Mouse (Mus musculus) midbrain, embryonic 10.5 days (tissue): ENCODE data around the gene Hrh3. TPM values are rescaled to one million over a fixed set of nuclear protein-coding genes. Genes with fewer than 3 reads are reported as not detected.

ENCODE experiments used
- DNase-seq: peaks from one replicate; pipeline ENCODE4 v3.0.0-alpha.2; 2017; ENCODE audit warnings: low spot score
- H3K27ac ChIP-seq: fragments of 300-500 bp; sonication (generic); replicated peaks from 2 replicates; pipeline ENCODE4 v1.5.1; 2016; ENCODE audit warnings: mild to moderate bottlenecking
- H3K27me3 ChIP-seq: fragments of 300-500 bp; sonication (generic); 2 replicates; pipeline ENCODE4 v1.6.1; 2016; ENCODE audit warnings: low read depth, mild to moderate bottlenecking; ENCODE audit not compliant: poor library complexity, severe bottlenecking
- H3K36me3 ChIP-seq: fragments of 300-500 bp; sonication (generic); 2 replicates; pipeline ENCODE4 v1.6.1; 2016; ENCODE audit warnings: mild to moderate bottlenecking, moderate library complexity
- H3K4me1 ChIP-seq: fragments of 300-500 bp; sonication (generic); 2 replicates; pipeline ENCODE4 v1.6.1; 2016
- H3K4me3 ChIP-seq: fragments of 300-500 bp; sonication (generic); 2 replicates; pipeline ENCODE4 v1.5.1; 2016; ENCODE audit warnings: mild to moderate bottlenecking, moderate library complexity
- H3K9me3 ChIP-seq: fragments of 300-500 bp; sonication (generic); replicated peaks from 2 replicates; pipeline ENCODE4 v1.6.1; 2016; ENCODE audit warnings: mild to moderate bottlenecking
- WGBS: fragments of 180-500 bp; shearing (Covaris S2); methylation state at CpG from one replicate; pipeline ENCODE4 v1.1.7; 2016; 5-methylcytosine and 5-hydroxymethylcytosine counted together
- polyA plus RNA-seq: library from polyadenylated mRNA; unstranded; fragments of >200 nt; fragmentation: Nextera tagmentation; extraction: Ambion mirVana; gene quantifications from 2 replicates; pipeline ENCODE4 v1.2.1, GENCODE M21; 2016

Hrh3 gene
- polyA plus RNA-seq, 1 experiment from 2014 or later: 1.2 TPM

DNA sequence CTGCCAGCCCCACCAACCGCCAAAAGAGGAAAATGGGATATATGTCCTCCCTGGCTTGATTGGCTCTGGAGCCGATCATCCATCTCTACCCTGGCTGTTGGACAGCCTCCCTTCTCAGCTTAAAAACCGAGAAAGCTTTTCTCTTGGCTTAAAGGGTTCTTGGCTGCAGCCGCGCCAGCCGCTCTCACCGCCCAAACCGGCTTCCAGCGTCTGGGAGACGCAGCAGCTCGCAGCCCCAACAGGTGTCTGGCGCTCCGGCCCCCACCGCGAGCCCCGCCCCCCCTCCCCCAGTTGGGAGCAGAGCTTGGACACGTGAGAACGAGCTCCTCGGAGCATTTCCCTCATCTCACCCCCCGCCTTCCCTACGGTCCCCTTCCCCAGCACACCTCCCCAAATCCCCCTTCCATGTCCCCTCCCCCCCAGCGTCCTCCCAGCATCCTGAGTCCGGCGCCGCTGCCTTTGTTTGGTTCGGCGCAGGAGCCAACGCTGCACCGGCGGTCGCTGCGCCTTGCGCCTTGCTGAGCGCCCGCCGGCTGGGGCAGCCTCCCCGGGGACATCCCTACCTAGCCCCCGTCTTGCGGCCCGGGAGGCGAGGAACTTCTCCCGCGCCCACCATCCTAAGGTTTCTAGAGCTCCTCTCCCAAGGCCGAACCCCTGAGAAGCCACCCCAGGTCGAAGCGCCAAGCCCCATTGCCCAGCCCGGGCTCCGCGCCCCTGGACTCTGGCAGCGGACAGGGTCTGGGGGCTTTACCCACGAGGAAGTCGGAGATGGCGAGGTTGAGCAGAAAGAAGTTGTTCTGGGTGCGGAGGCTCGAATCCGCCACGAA lies 924 bp downstream of the Hrh3 start:
- Histone ChIP-seq H3K36me3 (no peaks in the 10 kb centered on the region), H3K27me3 (peaks cover 88% of the 10 kb centered on the region), H3K27ac (peak overlapping the region; percentile 79), H3K9me3 (no peaks in the 10 kb centered on the region), H3K4me3 (peak overlapping the region; percentile 67), H3K4me1 (peaks cover 54% of the 10 kb centered on the region)
- peak; percentile 52 for DNase-seq
- WGBS: under 1% methylated on average over 55 of the region's 57 CpGs

DNA sequence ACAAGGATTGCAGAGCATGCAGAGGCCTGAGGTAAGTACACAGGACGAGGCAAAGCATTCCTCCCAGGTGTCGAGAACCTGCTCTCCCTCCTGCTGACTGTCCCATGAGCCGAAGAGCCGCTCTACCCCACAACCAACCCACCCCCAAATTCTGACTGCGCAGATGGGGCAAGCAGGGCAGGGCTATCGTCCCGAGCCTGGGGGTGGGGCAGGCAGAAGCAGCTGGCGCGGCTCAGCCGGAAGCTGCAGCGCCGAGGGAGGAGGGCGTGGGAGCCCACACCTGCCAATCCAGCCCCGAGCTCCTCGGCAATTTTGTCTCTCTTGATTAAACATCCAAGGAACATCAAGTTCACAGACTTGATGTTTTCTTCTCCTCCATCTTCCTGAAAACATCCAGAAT lies 4.8 kb downstream of the Hrh3 start:
- H3K27me3 ChIP-seq: peaks cover 89% of the 10 kb centered on the region
- H3K4me3 ChIP-seq: peak overlapping the region; percentile 16; the same call in 1 of the 2 replicates
- no peak overlapping the region for H3K27ac ChIP-seq
- no peaks in the 10 kb centered on the region for H3K9me3 ChIP-seq
- no peaks in the 10 kb centered on the region for H3K36me3 ChIP-seq
- DNase-seq: no peak
- peaks cover 54% of the 10 kb centered on the region for H3K4me1 ChIP-seq
- 13% methylated on average over 15 of the region's 15 CpGs for WGBS

DNA sequence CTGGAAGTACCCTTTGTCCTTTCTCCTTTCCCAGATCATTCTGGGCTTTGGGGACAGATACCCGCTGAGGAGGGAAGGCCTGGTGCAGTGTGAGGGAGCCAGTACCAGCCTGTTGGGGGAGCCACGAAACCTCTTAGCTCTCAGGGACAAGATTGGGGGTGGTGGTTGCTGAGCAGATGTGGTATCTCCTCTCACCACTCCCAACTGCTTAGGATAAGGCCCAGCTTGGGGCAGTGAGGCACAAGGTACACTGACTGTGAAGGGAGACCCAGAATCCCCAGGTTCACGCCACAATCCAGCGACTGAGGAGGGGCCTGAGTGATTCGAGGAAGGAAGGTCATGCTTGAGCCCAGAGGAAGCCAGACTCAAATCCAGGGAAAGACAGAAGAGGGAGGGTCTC lies 6.1 kb downstream of the Hrh3 start:
- peaks cover 75% of the 10 kb centered on the region for H3K27me3 ChIP-seq
- 41% methylated on average over 5 of the region's 5 CpGs for WGBS
- DNase-seq: no peak
- peaks cover 40% of the 10 kb centered on the region for H3K4me1 ChIP-seq
- H3K4me3 ChIP-seq: no peak overlapping the region
- 0 out of 2 replicates have a peak overlapping the region, but pooled peaks have one; percentile 38 for H3K27ac ChIP-seq
- no peaks in the 10 kb centered on the region for H3K9me3 ChIP-seq
- H3K36me3 ChIP-seq: no peaks in the 10 kb centered on the region

DNA sequence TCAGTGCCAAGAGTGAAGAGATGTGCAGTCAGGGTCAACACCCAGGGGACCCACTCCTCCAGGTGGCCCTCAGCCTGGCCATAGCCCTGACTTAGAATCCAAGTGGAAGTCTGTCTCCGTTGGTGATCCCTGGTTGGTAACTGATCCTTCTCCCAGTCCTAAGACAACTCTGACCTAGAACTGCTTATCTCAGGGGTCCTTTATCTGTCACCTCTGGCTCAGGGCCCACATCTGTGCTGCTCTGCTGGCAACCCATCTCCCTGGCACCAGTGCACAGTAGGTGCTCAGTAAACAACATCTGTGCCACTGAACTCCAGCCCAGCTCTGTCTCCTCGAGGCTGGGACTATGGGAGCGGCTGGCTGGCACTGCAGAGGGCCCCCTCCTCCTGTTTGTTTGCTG lies 6.7 kb downstream of the Hrh3 start:
- H3K27ac ChIP-seq: no peak overlapping the region
- H3K4me3 ChIP-seq: no peak overlapping the region
- 46% methylated on average over 3 of the region's 3 CpGs for WGBS
- H3K9me3 ChIP-seq: no peaks in the 10 kb centered on the region
- no peak for DNase-seq
- H3K27me3 ChIP-seq: peaks cover 70% of the 10 kb centered on the region
- H3K36me3 ChIP-seq: no peaks in the 10 kb centered on the region
- H3K4me1 ChIP-seq: peaks cover 34% of the 10 kb centered on the region

DNA sequence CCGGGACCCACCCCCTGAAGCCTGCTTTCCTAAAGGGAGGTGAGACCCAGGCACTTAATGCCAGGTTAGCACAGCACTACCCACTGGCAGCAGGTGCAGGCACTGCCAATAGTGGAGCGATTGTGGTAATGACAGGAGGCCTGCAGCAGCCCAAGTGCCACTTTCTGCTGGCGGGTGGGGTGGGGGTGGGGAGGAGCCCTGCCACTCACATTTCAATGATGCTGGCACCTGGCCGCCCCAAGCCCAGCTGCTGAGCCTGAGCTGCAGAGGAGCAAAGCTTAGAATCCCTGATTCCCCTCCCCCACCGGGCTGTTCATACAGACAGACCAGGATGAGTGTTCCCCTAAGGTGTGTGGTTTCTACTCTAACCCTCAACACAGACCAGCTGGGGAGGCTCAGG lies 8.6 kb downstream of the Hrh3 start:
- Histone ChIP-seq H3K36me3 (no peaks in the 10 kb centered on the region), H3K27ac (peak overlapping the region; percentile 33; the same call in 1 of the 2 replicates), H3K27me3 (peaks cover 51% of the 10 kb centered on the region), H3K4me3 (no peak overlapping the region), H3K4me1 (peaks cover 33% of the 10 kb centered on the region), H3K9me3 (no peaks in the 10 kb centered on the region)
- no peak for DNase-seq
- WGBS: 46% methylated on average over 5 of the region's 5 CpGs

DNA sequence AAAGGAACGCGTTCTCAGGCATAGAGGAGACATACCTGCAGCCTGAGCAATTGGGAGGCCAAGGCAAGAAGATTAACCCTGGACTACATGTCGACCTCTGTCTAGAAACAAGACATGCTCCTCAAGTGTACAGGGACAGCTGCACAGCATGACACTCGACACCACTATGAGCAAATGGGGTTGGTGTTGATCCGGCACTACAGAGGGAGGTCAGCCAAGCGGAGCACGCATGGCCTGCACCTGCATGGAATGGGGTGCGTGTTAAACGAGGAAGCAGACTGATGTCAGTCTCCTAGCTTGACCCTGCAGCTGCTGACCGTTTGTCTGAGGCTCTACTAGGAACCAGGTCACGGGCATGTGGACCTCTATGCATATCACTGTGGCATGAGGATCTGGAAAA lies 14.0 kb downstream of the Hrh3 start:
- H3K27me3 ChIP-seq: 0 out of 2 replicates have a peak, but pooled peaks cover under 1% of the 10 kb centered on the region
- peaks cover 21% of the 10 kb centered on the region for H3K36me3 ChIP-seq
- WGBS: 75% methylated on average over 11 of the region's 11 CpGs
- no peaks in the 10 kb centered on the region for H3K9me3 ChIP-seq
- peaks cover 21% of the 10 kb centered on the region; the same call in 1 of the 2 replicates for H3K4me1 ChIP-seq
- no peak for DNase-seq
- H3K4me3 ChIP-seq: no peak overlapping the region
- no peak overlapping the region for H3K27ac ChIP-seq

DNA sequence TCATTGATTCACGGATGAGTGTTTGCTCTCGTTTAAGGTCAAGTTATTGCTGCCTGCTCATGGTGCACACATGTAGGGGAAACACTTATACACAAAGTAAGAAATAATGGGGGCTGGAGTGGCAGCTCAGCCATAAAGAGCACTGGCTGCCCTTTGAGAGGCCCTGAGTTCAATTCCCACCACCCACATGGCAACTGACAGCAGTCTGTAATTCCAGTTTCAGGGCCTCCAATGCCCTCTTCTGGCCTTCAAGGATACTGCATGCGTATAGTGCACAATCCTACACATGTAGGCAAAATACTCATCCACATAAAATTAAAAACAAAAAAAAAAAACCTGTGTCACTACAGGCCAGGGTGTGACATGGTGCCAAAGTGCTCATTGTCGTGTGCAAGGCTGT lies 16.8 kb downstream of the Hrh3 start:
- Histone ChIP-seq H3K4me1 (peaks cover 27% of the 10 kb centered on the region; the same call in 1 of the 2 replicates), H3K9me3 (no peaks in the 10 kb centered on the region), H3K4me3 (no peak overlapping the region), H3K27ac (no peak overlapping the region), H3K36me3 (peaks cover 39% of the 10 kb centered on the region), H3K27me3 (no peaks in the 10 kb centered on the region)
- DNase-seq: no peak
- 93% methylated on average over 4 of the region's 4 CpGs for WGBS

DNA sequence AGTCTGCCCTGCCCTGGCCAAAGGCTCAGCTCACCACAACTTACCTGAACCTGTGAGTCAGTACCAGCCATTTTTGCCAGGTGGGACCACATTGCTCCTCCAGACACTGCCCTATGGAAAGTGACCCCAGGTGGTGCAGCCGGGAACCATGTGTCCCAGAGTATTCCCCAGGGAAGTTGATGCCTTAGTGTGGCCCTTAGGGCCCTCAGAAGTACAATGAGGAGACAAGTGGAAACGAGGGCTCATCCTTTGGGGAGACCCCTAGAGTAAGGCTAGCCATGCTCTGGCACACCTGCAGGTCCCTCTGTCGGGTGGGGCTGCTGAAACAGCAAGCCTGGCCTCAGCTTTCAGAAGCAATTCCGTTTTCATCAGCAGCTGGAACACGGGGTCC lies 17.7 kb downstream of the Hrh3 start:
- Histone ChIP-seq H3K27me3 (no peaks in the 10 kb centered on the region), H3K27ac (no peak overlapping the region), H3K9me3 (no peaks in the 10 kb centered on the region), H3K4me3 (no peak overlapping the region), H3K4me1 (peaks cover 27% of the 10 kb centered on the region; the same call in 1 of the 2 replicates), H3K36me3 (peaks cover 47% of the 10 kb centered on the region)
- WGBS: 88% methylated on average over 5 of the region's 5 CpGs
- DNase-seq: no peak

DNA sequence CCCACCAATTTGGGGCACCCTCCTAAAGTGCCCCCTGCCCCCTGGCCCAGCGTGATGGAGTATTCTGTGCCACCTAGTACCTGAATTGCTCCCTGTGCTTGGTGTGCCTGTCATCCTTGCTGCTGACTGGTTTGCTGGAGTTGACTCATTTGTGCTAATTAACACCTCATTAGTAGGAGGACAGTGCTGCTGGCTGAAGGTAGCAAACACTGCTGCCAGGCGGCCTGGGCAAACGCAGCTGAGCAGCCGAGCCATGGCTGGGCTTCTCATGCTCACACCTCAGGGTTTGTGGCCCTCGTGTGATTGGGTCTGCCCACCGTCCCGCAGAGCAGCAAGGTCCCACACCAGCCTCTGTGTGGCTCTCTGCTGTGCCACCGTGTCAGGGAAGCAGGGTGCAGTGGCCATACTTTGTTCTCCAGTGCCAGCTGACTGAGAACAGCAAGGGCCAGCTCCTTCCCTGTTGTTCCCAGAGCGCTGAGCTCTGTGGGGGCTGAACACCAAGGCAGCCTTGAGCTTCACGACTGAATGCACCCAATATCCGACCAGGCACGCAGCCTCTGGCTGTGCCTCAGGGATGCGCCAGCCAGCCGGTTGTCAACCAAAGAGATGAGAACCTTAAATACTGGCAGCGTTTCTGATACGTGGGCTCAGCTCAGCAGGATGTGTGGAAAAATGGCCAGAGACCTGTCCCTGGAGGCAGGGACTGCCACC lies 18.2 kb downstream of the Hrh3 start:
- peaks cover 51% of the 10 kb centered on the region for H3K36me3 ChIP-seq
- peaks cover 27% of the 10 kb centered on the region; the same call in 1 of the 2 replicates for H3K4me1 ChIP-seq
- H3K27ac ChIP-seq: 0 out of 2 replicates have a peak overlapping the region, but pooled peaks have one; percentile 15
- WGBS: 83% methylated on average over 16 of the region's 16 CpGs
- no peaks in the 10 kb centered on the region for H3K27me3 ChIP-seq
- DNase-seq: no peak
- H3K4me3 ChIP-seq: no peak overlapping the region
- H3K9me3 ChIP-seq: no peaks in the 10 kb centered on the region

DNA sequence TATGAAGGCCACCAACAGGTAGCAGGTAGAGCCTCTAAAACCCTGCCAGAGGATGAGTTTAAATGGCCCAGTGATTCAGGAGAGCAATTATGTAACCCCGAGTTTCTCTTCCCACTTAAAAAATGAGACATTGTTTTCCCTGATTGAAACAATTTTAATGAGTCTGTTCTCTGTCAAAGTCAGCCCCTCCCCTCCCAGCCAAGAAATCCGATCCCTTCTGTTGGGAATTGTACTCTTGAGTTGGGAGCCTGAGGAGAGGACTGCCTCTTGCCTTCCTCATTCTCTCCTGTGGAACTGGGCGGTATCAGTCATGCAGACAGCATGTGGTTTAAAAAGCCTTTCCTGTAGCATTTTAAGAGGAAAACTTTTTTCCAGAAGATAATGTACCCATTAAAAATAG lies 19.7 kb downstream of the Hrh3 start:
- H3K27me3 ChIP-seq: no peaks in the 10 kb centered on the region
- H3K4me3 ChIP-seq: no peak overlapping the region
- H3K36me3 ChIP-seq: peaks cover 63% of the 10 kb centered on the region
- 63% methylated on average over 3 of the region's 3 CpGs for WGBS
- H3K9me3 ChIP-seq: no peaks in the 10 kb centered on the region
- H3K27ac ChIP-seq: no peak overlapping the region
- H3K4me1 ChIP-seq: peaks cover 21% of the 10 kb centered on the region; the same call in 1 of the 2 replicates
- DNase-seq: no peak

DNA sequence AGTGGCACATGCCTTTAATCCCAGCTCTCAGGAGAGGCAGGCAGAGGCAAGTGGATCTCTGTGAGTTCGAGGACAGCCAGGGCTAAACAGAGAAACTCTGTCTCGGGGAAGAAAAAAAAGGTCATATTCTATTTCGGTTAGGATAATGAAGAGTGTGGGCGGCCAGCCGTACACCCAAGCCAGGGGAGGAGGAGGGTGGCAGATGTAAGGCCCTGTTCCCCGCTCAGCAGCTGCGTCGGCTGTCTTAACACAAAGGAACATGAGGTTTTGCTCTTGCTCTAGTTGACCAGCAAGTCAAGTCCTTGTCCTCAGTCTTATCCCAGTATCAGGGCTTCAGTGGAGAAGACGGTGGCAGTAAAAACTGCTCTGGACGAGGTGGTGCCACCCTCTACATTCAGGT lies 21.2 kb downstream of the Hrh3 start:
- 89% methylated on average over 10 of the region's 10 CpGs for WGBS
- peaks cover 75% of the 10 kb centered on the region for H3K36me3 ChIP-seq

DNA sequence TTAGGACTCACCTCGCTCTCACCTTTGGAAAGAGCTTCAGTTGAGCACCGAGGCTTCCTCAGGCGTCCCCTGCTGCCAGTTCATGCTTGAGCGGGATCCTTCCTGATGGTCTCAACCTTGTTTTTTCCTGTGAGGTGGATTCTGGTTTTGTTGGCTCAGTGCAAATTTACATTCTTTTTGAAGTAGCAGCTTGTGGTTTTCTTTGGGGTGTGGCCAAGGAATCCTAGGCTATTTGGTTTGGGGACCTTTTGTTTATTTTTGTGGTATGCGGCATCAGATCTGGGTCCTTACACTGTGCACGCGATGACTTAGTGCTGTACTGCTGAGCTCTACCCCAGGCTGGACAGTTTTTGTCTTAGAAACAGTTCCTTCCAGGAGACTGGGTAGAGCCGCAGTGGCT lies 23.6 kb downstream of the Hrh3 start:
- Histone ChIP-seq H3K27ac (no peak overlapping the region), H3K4me3 (no peak overlapping the region), H3K27me3 (no peaks in the 10 kb centered on the region), H3K36me3 (peaks cover 69% of the 10 kb centered on the region), H3K9me3 (no peaks in the 10 kb centered on the region), H3K4me1 (peaks cover 6% of the 10 kb centered on the region; the same call in 1 of the 2 replicates)
- DNase-seq: no peak
- WGBS: 92% methylated on average over 8 of the region's 8 CpGs

More for the DNA sequence above, 21.2 kb downstream of the Hrh3 start:
- Histone ChIP-seq H3K4me1 (peaks cover 16% of the 10 kb centered on the region; the same call in 1 of the 2 replicates), H3K27ac (no peak overlapping the region), H3K9me3 (no peaks in the 10 kb centered on the region), H3K4me3 (no peak overlapping the region), H3K27me3 (no peaks in the 10 kb centered on the region)
- no peak for DNase-seq

DNA sequence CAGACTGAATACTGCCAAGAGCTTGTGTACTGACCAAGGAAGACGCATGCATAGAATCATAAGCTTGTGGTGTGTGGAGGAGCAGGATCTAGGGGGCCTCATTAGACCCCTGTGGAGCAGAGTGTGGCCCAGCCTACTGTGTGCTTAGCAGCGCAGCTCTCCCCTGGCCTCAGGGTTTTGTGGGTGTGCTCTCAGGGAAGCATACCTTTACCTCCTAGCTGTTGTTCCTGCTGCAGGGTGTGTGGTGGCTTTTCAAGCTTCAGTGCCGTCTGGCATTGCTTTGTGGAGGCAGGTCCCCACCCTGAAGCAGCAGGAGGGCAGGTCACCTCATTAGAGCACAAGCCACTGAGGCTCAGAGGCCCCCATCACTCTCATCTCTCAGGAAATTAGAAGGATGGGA lies 26.7 kb downstream of the Hrh3 start:
- Histone ChIP-seq H3K9me3 (no peaks in the 10 kb centered on the region), H3K27ac (no peak overlapping the region), H3K4me1 (no peaks in the 10 kb centered on the region), H3K36me3 (peaks cover 58% of the 10 kb centered on the region), H3K27me3 (no peaks in the 10 kb centered on the region), H3K4me3 (no peak overlapping the region)
- WGBS: 71% methylated on average over 3 of the region's 3 CpGs
- DNase-seq: no peak
